14 mouse cellular contexts compared by ENCODE assay signal in the genomic region with DNA sequence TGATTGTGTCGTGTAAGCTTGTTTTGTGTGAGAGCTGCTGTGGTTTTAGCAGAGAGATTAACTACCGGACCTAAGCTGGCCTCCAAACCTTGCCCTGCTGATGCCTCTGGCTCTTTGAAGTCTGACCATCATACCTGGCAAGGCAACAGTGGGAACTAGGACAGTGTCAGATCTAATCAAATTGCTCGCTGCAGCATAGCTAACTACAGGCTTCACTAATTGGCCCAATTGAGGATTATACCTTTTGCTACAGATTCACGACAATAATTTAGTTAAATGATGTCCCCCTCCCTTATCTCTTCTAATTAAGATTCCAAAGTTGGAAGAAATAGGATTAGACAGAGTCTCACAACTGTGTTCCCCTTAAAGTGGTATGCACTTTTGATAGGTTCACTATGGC.
"Had no signal": no experiment of that assay in that cellular context is flagged by ENCODE, and none has a peak within 500 bp of the region (broad histone marks: within the 10 kb centered on the region; RNA-seq: fewer than 3 reads in every experiment).

No protein-coding gene starts in this region.

- H3K36me3 ChIP-seq: liver, embryonic 13.5 days; neural tube, embryonic 12.5 days; neural tube, embryonic 15.5 days had no signal

- H3K27me3 ChIP-seq: liver, embryonic 13.5 days; neural tube, embryonic 12.5 days; neural tube, embryonic 15.5 days had no signal

- H3K27ac ChIP-seq: kidney, postnatal 0 days; layer of hippocampus, adult 2 months; liver, embryonic 13.5 days; neural tube, embryonic 12.5 days; neural tube, embryonic 15.5 days had no signal

- H3K4me2 ChIP-seq: liver, embryonic 13.5 days; midbrain, embryonic 11.5 days; neural tube, embryonic 12.5 days; neural tube, embryonic 15.5 days had no signal

- H3K4me3 ChIP-seq: layer of hippocampus, adult 2 months; liver, embryonic 13.5 days; neural tube, embryonic 12.5 days; neural tube, embryonic 15.5 days had no signal

- H3K9ac ChIP-seq: liver, embryonic 13.5 days; neural tube, embryonic 12.5 days; neural tube, embryonic 15.5 days had no signal

- H3K4me1 ChIP-seq: liver, embryonic 13.5 days; neural tube, embryonic 12.5 days; neural tube, embryonic 15.5 days had no signal

- H3K9me3 ChIP-seq: liver, embryonic 13.5 days; neural tube, embryonic 12.5 days; neural tube, embryonic 15.5 days had no signal

- DNase-seq: kidney, postnatal 25 days; layer of hippocampus, adult 9-11 months; liver, embryonic 13.5 days; lung, adult 2 months; lung, postnatal 14 days; lung, postnatal 4 days; midbrain, embryonic 14.5 days; thymus, adult 18-20 months; thymus, postnatal 36 days had no signal
